Mouse (Mus musculus): ENCODE data around the gene Itgb2.

Gene Itgb2

GRCm38 (mm10) chr10:77517066-77517620 lies 12.9 kb upstream of the Itgb2 start:
- DNase-seq, result peak; percentile 82 to 86

DNA sequence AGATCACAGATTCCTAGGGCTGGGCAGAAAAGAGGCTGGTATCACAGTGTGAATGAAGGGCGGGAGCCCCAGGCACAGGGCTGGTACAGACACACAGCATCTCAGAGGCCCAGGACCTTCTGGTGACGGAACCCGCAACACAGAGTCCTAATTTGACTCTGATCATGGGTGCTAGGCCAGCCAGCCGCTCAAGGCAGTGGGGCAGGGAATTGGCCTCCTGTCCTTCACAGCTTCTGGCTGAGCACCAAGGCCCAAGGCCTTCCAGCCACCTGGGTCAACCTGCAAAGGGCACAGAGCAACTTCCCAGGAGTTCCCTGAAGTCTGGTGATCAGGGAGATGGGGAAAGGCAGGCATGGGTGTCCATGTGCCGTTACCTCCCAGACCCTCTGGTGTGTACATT lies 12.3 kb upstream of the Itgb2 start:
- DNase-seq, result no peak

DNA sequence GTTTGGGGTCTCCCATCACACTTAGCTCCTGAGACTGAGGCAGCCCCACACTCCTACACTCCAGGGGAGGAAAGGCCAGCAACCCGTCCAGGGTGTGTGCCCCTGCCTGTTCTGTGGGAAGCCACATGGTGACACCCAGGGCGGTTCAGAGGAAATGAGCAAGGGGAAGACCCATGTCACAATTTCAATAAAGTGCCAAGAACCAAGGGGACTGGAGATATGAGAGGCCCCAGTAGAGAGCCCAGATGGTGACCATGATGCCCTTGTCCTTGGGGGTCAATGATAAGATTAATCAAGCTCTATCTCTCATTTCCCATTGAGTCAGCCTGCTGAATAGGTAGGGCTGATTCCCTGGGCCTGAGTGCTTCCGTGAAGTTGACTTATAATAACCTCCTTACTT lies 10.9 kb upstream of the Itgb2 start:
- no peak for DNase-seq

DNA sequence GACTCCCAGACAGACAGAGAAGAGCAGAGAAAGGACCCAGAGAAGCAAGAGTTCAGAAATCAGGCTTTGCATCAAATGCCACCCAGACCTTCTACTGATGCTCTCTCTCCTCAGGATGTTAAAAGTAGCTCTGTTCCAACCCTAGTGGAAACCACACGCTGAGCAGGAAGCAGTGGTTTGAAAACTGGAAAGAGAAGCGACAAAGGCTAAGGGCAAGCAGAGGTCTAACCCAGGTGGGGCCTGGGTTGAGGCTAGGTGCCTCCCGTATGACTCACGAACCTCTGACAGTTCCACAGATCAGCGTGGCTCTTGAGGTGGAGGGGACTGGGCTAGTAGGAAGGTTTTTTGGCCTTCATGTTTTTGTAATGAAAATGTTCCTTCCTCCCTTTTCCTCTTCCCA lies 9.6 kb upstream of the Itgb2 start:
- DNase-seq, result no peak

DNA sequence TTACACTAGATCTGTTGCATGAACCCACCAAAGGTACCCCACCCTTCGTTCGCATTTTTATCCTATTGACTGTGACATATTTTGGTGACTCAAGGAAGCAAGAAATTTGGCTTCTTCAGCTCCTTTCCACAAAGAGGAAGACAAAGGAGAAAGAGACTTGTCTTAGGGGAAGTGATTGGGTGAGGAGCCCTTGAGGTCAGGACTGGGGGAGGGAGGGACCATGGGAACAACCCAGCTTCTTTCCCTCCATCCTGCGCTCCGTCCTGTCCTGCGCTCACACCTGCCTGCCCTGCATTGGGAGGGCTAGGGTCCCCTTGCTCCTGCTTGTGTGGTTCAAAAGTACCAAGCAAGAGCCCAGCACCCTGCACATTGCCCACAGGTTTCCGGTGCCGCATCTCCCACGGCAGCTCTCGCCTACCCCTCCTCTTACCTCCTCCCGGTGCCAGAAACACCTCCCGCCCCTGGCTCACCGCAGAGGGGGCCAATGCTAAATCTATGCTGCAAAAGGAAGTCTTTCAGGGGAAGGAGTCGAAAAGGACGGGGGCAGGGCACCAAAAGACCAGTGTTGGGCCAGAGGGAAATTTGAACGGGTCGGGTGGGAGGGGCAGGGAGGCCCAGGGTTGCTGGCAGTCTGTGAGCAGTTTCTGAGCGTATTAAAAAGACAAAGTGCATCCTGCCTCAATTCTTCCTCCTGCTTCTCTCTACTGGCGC lies 7.9 kb upstream of the Itgb2 start:
- peak in 1 of 2 experiments; percentile 36 for DNase-seq

DNA sequence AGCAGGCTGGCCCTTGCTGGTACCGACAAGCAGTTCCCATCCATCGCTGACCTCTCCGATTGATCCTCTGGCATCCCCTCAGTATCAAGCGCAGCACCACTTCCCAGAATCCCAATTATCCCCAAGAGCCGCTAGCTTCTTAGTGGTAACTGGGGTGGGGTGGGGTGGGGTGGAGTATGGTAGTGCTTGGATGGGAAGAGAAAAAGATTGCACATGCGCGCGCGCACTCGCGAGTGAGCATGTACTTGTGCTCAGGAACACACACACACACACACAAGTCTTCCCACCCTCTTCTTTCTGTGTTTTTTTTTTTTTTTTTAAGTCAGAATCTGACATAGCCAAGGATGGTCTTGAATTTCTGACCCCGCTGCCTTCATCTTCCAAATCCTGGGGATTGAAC lies 7.3 kb upstream of the Itgb2 start:
- DNase-seq, result no peak

- peak; percentile 27 to 40 for DNase-seq
Measured at GRCm38 (mm10) chr10:77523321-77523720, 6.7 kb upstream of the Itgb2 start.

GRCm38 (mm10) chr10:77526488-77526887 lies 3.6 kb upstream of the Itgb2 start:
- DNase-seq, result no peak

DNA sequence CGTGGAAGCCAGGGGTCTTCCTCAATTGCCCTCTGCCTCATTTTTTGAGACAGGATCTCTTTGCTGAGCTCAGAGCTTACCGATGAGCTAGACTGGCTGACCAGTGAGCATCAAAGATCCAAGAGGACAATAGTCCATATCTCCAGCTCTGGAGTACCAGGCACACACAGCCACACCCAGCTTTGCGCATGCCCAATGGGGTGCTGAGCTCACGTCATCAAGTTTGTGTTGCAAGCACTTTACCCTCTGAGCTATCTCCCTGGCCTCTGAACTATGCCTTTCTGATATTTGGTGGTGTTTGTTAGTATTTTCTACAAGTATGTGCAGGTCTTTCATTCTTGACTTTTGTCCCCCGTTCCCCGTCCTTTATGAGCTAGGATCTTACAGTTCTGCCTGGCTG lies 1.4 kb upstream of the Itgb2 start:
- no peak for DNase-seq

DNA sequence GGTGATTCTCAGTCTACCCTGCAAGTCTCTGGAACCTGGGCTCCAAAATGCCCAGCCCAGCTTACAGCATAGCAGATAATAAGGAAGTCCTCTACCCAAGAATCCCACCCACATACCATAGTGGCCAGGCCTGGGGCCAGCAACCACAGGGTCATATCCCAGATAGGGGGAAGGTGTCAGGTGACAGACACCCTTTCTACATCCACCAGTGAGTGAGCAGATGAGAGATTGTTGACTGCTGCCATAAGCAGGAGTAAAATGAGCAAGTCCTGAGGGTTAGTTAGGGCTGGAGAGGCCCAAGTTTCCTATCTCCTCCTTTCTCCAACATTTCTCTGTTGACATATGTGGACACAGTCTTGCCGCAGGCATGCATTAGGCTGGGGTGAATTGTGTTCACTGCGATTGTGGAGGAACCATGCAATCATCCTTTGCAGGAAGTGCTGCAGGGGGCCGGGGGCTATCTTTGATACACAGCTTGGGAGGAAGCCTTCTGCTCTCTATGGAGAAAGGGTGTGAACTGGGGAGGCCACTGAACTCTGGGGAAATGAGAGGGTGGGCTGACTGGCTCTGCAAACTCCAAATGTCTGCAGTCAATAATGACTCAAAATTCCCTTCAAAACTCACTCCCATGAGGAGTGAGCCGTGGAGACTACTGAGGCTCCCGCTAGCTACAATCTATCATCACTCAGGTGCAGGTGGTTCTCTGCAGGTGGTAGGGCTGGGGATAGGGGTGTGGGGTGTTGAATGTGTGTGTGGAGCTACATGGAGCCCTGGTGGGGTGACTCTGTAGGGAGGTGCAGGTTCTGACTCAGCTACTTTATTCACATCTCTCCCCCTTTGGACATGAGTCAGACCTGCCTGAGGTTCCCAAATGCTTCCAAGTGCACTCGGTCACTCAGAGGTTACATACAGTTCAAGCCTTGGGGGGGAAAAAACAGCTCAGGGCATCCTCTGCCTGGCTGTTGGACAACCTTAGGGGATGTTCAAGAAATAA lies 1.3 kb downstream of the Itgb2 start:
- DNase-seq, result no peak

GRCm38 (mm10) chr10:77532020-77532413 lies 2.0 kb downstream of the Itgb2 start:
- no peak for DNase-seq

- DNase-seq, result no peak
Measured at GRCm38 (mm10) chr10:77536727-77537126, 6.7 kb downstream of the Itgb2 start.

DNA sequence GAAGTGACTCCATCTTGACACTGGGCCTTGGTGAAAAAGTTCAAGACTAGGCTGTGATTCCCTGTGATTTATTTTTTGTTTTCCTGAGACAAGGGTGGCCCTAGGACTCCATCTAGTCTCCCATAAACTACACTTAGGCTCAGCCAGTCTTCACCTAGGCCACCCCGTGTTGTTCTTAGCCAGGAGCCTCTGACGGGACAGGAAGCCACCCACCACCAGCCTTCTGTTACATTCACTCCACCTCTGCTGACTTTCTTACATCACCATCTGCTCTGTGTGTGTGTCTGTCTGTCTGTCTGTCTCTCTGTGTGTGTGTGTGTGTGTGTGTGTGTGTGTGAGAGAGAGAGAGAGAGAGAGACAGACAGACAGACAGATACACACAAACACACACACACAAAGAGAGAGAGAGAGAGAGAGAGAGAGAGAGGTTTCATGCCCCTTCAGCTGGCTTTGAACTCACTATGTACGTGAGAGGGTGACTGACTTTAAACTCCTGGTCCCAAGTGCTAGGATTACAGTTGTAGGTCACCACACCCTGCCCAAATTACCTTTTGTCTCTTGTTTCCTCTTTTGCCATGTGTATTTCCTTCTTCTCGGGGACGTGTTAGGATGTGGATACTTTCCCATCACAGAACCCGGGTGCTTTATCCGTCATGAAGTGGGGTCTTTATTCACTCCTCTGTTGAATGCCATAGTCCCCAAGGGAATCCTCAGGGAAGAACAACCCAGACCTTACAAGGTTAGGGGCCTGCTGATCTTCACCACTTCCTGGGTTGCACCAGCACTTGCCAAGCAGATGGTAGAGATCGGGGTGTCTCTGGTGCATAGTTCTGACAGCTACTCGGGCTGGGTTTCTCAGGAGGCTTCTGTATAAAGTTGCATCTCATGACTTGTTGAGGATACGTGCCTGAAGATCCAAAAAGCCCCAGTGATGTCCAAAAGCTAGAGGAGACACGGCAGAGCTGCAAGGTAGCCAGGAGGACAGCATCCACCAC lies 7.5 kb downstream of the Itgb2 start:
- DNase-seq, result no peak

- DNase-seq, result no peak
Measured at GRCm38 (mm10) chr10:77539320-77539945, 9.4 kb downstream of the Itgb2 start.

- no peak for DNase-seq
Measured at GRCm38 (mm10) chr10:77540576-77541102, 10.6 kb downstream of the Itgb2 start.

DNA sequence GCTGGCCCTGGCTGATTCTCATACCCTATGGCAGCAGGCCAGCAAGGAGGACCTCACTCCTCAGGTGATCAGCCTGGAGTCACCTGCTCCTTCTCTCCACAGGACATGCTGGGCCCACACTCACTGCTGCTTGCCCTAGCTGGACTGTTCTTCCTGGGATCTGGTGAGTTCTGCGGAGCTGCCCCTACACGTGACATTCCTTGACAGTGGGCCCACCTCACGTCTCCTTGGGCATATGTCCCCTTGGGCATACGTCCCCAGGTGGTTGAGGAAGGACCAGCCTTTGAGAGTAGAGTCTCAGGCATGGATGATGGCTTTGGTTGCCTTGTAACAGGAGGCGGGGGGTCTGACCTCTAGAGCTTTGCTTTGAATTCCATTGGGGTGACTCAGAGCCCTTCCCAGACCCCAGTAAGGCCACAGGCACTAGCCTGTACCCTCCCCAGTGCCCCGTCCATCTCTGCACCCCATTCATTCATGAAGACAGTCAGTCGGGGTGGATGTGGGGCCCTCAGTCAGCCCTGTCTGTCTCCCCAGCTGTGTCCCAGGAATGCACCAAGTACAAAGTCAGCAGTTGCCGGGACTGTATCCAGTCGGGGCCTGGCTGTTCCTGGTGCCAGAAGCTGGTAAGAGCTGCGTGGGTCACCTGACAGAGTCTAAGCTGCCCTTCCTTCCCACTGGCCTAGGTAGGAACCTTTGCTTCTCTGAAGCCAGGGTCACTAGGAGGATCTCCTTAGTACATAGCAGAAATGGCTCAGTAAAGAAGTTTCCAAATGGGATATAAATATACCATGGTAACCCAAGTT lies 12.0 kb downstream of the Itgb2 start:
- DNase-seq, result no peak

DNA sequence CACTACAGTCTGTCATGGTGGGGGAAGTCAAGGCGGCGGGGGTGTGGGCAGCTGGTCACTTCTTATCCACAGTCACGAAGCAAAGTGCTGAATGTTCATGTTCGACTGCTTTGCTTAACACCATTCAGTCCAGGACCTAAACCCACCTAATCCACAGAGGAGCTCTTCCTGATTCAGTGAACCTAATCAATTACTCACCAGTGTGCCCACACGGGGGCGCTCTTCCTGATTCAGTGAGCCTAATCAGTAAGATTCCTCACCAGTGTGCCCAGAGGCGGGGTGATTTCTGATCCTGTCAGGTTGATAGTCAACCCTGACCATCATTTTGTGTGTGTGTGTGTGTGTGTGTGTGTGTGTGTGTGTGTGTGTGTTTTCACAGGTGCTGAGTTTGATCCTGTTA lies 13.2 kb downstream of the Itgb2 start:
- DNase-seq, result peak; percentile 30 to 48

GRCm38 (mm10) chr10:77544916-77545315 lies 14.9 kb downstream of the Itgb2 start:
- DNase-seq, result no peak

DNA sequence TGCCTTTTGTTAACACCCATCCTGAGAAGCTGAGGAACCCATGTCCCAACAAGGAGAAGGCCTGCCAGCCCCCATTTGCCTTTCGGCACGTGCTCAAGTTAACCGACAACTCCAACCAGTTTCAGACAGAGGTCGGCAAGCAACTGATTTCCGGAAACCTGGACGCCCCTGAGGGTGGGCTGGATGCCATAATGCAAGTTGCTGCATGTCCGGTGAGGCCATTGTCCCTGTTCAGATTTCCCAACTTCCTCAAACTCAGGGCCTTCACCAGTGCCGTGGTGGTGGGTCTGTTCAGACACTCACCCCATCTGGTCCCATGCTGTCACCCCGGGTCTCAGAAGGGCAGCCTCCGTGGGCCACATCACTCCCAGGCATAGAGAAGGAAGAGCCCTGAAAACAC lies 18.5 kb downstream of the Itgb2 start:
- DNase-seq, result no peak

- DNase-seq, result no peak
Measured at GRCm38 (mm10) chr10:77550874-77551273, 20.8 kb downstream of the Itgb2 start.

GRCm38 (mm10) chr10:77552162-77552561 lies 22.1 kb downstream of the Itgb2 start:
- DNase-seq, result no peak

Data from kidney, postnatal 4 days (tissue).